Mouse (Mus musculus): ENCODE data around the gene Doc2b. TPM values are rescaled to one million over a fixed set of nuclear protein-coding genes. Genes with fewer than 3 reads are reported as not detected.

Gene Doc2b
- total and polyA plus RNA-seq, 3 experiments = not detected

DNA sequence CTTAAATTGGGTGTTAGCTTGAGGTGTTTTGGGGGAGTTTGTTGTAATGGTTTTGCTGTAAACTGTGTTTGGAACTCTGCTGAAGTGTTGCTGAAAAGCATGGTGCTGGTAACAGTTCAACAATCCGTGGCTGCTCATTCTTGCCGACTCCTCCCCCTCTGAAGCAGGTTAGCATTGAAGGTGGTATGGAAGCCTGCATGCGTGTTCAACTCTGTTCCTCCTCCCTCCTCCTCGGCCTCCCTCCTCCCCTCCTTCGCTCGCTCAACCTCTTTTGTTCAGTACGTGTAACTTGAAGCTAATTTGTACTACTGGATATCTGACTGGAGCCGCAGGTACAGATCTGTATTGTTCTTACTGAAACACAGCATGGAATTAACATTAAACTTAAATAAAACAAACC is 30.7 kb downstream of the Doc2b start:
- ATAC-seq (ENCODE audit: extremely low read depth, insufficient number of reproducible peaks, low FRiP score, poor library complexity, severe bottlenecking) (no peak), DNase-seq (ENCODE audit: low spot score) (no peak)
- TF ChIP-seq TAL1 (conservative IDR thresholded peaks at IDR 0.05; ENCODE audit: low read depth, low read length) = no peak
- no peak for TF ChIP-seq CTCF (IDR thresholded peaks at IDR 0.05; ENCODE audit: low read depth, low read length)
- no peak for TF ChIP-seq GATA1 (IDR thresholded peaks at IDR 0.05; ENCODE audit: borderline replicate concordance, low read length)
- no peak for TF ChIP-seq POLR2AphosphoS5 (IDR thresholded peaks at IDR 0.05; ENCODE audit: insufficient replicate concordance, low read depth, low read length)
- no peak for TF ChIP-seq GATA2 (IDR thresholded peaks at IDR 0.05; ENCODE audit: borderline replicate concordance, low read depth, low read length)
- Histone ChIP-seq H3K4me3 (ENCODE audit: low read depth, low read length) (no peak overlapping the region), H3K36me3 (replicated peaks) (peaks cover 81% of the 10 kb centered on the region), H3K27me3 (ENCODE audit: insufficient read depth, low read length) (peaks cover 2% of the 10 kb centered on the region; the same call in 1 of the 2 replicates), H3K4me1 (ENCODE audit: insufficient read depth, low read depth, low read length) (peaks cover 11% of the 10 kb centered on the region; the same call in 1 of the 2 replicates), H3K9me3 (replicated peaks) (no peaks in the 10 kb centered on the region)

DNA sequence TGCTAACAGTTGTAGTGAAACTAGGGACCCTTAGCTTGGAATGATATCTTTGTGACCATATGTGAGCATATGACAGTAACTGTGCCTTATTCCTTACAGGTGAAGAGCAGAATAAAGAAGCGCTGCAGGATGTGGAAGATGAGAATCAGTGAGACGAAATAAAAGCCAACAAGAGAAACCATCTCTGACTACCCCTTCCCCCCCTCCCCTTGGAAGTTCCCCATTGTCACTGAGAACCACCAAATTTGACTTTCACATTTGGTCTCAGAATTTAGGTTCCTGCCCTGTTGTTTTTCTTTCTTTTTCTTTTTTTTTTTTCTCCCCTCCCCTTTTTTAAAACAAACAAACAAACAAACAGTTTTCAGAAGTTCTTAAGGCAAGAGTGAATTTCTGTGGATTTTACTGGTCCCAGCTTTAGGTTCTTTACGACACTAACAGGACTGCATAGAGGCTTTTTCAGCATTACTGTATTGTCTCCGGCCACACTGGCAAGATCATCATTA is 31.3 kb downstream of the Doc2b start:
- Histone ChIP-seq H3K27me3 (ENCODE audit: insufficient read depth, low read length) (no peaks in the 10 kb centered on the region), H3K4me3 (ENCODE audit: low read depth, low read length) (no peak overlapping the region), H3K4me1 (ENCODE audit: insufficient read depth, low read depth, low read length) (peaks cover 10% of the 10 kb centered on the region; the same call in 1 of the 2 replicates), H3K36me3 (replicated peaks) (peaks cover 86% of the 10 kb centered on the region), H3K9me3 (replicated peaks) (no peaks in the 10 kb centered on the region)
- ATAC-seq (ENCODE audit: extremely low read depth, insufficient number of reproducible peaks, low FRiP score, poor library complexity, severe bottlenecking) (no peak), DNase-seq (ENCODE audit: low spot score) (no peak)
- TF ChIP-seq GATA1 (IDR thresholded peaks at IDR 0.05; ENCODE audit: borderline replicate concordance, low read length) = no peak
- no peak for TF ChIP-seq CTCF (IDR thresholded peaks at IDR 0.05; ENCODE audit: low read depth, low read length)
- no peak for TF ChIP-seq POLR2AphosphoS5 (IDR thresholded peaks at IDR 0.05; ENCODE audit: insufficient replicate concordance, low read depth, low read length)
- TF ChIP-seq GATA2 (IDR thresholded peaks at IDR 0.05; ENCODE audit: borderline replicate concordance, low read depth, low read length) = no peak
- no peak for TF ChIP-seq TAL1 (conservative IDR thresholded peaks at IDR 0.05; ENCODE audit: low read depth, low read length)

DNA sequence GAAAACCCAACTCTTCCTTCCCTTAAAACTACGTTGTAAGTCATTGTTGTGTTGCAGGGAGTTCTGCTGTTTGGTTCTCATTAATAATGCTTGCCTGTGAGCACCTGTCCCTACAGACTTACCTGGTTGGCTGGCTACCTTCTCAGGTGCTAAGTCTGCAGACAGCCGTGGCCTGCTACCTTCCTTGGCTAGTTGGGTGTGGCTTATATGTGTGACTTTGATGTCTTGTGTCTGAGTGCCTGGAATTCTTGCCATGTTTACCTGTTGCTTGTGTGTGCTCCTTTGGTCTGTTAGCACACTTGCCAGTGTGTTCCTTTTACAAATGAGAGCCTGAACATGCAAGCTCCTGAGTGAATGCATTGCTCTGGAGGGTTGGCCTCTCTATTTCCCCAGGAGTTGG is 33.1 kb downstream of the Doc2b start:
- Histone ChIP-seq H3K9me3 (replicated peaks) (no peaks in the 10 kb centered on the region), H3K36me3 (replicated peaks) (peaks cover 93% of the 10 kb centered on the region), H3K4me1 (ENCODE audit: insufficient read depth, low read depth, low read length) (peaks cover 6% of the 10 kb centered on the region), H3K4me3 (ENCODE audit: low read depth, low read length) (no peak overlapping the region), H3K27me3 (ENCODE audit: insufficient read depth, low read length) (no peaks in the 10 kb centered on the region)
- no peak for ATAC-seq (ENCODE audit: extremely low read depth, insufficient number of reproducible peaks, low FRiP score, poor library complexity, severe bottlenecking)
- no peak for TF ChIP-seq POLR2AphosphoS5 (IDR thresholded peaks at IDR 0.05; ENCODE audit: insufficient replicate concordance, low read depth, low read length)
- TF ChIP-seq TAL1 (conservative IDR thresholded peaks at IDR 0.05; ENCODE audit: low read depth, low read length) = no peak
- TF ChIP-seq GATA1 (IDR thresholded peaks at IDR 0.05; ENCODE audit: borderline replicate concordance, low read length) = no peak
- no peak for TF ChIP-seq GATA2 (IDR thresholded peaks at IDR 0.05; ENCODE audit: borderline replicate concordance, low read depth, low read length)
- no peak for DNase-seq (ENCODE audit: low spot score)

DNA sequence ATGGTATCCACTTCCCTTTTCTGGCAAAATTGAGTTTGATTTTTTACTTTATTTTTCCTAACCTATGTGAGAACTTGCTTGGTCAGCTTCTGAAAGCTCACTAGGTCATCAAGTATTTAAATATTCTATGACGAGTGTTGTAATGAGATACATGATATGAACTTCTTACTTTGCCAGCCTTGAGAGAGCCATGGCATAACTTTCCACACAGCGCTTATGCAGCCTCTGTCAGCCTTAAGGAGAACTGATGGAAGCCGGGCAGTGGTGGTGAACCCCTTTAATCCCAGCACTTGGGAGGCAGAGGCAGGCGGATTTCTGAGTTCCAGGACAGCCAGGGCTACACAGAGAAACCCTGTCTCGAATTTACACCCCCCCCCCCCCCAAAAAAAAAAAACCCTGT is 35.1 kb downstream of the Doc2b start:
- Histone ChIP-seq H3K36me3 (replicated peaks) (peaks cover 92% of the 10 kb centered on the region), H3K4me3 (ENCODE audit: low read depth, low read length) (no peak overlapping the region), H3K27me3 (ENCODE audit: insufficient read depth, low read length) (no peaks in the 10 kb centered on the region), H3K4me1 (ENCODE audit: insufficient read depth, low read depth, low read length) (peaks cover 9% of the 10 kb centered on the region), H3K9me3 (replicated peaks) (no peaks in the 10 kb centered on the region)
- DNase-seq (ENCODE audit: low spot score) = no peak
- no peak for ATAC-seq (ENCODE audit: extremely low read depth, insufficient number of reproducible peaks, low FRiP score, poor library complexity, severe bottlenecking)
- TF ChIP-seq GATA2 (IDR thresholded peaks at IDR 0.05; ENCODE audit: borderline replicate concordance, low read depth, low read length) (no peak), POLR2AphosphoS5 (IDR thresholded peaks at IDR 0.05; ENCODE audit: insufficient replicate concordance, low read depth, low read length) (no peak), TAL1 (conservative IDR thresholded peaks at IDR 0.05; ENCODE audit: low read depth, low read length) (no peak), CTCF (IDR thresholded peaks at IDR 0.05; ENCODE audit: low read depth, low read length) (no peak), GATA1 (IDR thresholded peaks at IDR 0.05; ENCODE audit: borderline replicate concordance, low read length) (no peak)

DNA sequence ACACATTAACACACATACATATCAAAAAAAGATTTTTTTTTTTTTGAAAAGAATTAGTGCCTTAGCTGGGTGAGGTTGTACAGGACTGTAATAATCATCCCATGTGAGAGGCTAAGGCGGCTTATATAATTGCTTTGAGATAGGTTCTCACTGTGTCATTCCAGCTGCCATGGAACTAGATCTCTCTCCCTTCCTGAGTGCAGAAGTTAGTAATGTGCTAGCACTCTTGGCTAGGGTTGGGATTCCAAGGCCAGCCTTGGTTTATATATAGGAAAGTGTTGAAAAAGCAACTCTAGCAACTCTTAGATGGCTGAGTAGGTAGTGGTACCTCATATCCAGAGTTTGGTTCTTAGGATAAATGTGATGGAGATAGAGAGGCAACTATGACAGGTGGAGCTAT is 37.3 kb downstream of the Doc2b start:
- DNase-seq (ENCODE audit: low spot score) = no peak
- H3K9me3 ChIP-seq (replicated peaks) = no peaks in the 10 kb centered on the region
- peaks cover 83% of the 10 kb centered on the region for H3K36me3 ChIP-seq (replicated peaks)
- TF ChIP-seq POLR2AphosphoS5 (IDR thresholded peaks at IDR 0.05; ENCODE audit: insufficient replicate concordance, low read depth, low read length) (no peak), GATA2 (IDR thresholded peaks at IDR 0.05; ENCODE audit: borderline replicate concordance, low read depth, low read length) (no peak), TAL1 (conservative IDR thresholded peaks at IDR 0.05; ENCODE audit: low read depth, low read length) (no peak), GATA1 (IDR thresholded peaks at IDR 0.05; ENCODE audit: borderline replicate concordance, low read length) (no peak), CTCF (IDR thresholded peaks at IDR 0.05; ENCODE audit: low read depth, low read length) (no peak)
- no peak for ATAC-seq (ENCODE audit: extremely low read depth, insufficient number of reproducible peaks, low FRiP score, poor library complexity, severe bottlenecking)
- H3K27me3 ChIP-seq (ENCODE audit: insufficient read depth, low read length) = no peaks in the 10 kb centered on the region
- peaks cover 13% of the 10 kb centered on the region for H3K4me1 ChIP-seq (ENCODE audit: insufficient read depth, low read depth, low read length)
- no peak overlapping the region for H3K4me3 ChIP-seq (ENCODE audit: low read depth, low read length)

DNA sequence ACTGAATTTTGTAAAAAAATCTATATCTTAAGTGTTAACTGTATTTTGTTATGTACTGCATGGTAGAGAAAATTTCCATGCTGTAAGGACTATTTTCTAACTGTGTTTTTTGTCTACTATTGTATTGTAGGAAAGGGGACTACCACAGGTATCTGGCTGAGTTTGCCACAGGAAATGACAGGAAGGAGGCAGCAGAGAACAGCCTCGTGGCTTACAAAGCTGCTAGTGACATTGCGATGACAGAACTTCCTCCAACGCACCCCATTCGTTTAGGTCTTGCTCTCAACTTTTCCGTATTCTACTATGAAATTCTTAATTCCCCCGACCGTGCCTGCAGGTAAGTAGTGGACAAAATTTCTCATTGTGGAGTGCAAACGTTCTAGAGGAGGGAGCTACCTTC is 39.2 kb downstream of the Doc2b start:
- peaks cover 83% of the 10 kb centered on the region for H3K36me3 ChIP-seq (replicated peaks)
- TF ChIP-seq GATA1 (IDR thresholded peaks at IDR 0.05; ENCODE audit: borderline replicate concordance, low read length) (no peak), TAL1 (conservative IDR thresholded peaks at IDR 0.05; ENCODE audit: low read depth, low read length) (no peak), GATA2 (IDR thresholded peaks at IDR 0.05; ENCODE audit: borderline replicate concordance, low read depth, low read length) (no peak), POLR2AphosphoS5 (IDR thresholded peaks at IDR 0.05; ENCODE audit: insufficient replicate concordance, low read depth, low read length) (no peak), CTCF (IDR thresholded peaks at IDR 0.05; ENCODE audit: low read depth, low read length) (no peak)
- H3K4me1 ChIP-seq (ENCODE audit: insufficient read depth, low read depth, low read length) = peaks cover 17% of the 10 kb centered on the region
- no peak for DNase-seq (ENCODE audit: low spot score)
- H3K9me3 ChIP-seq (replicated peaks) = no peaks in the 10 kb centered on the region
- H3K4me3 ChIP-seq (ENCODE audit: low read depth, low read length) = no peak overlapping the region
- H3K27me3 ChIP-seq (ENCODE audit: insufficient read depth, low read length) = no peaks in the 10 kb centered on the region
- ATAC-seq (ENCODE audit: extremely low read depth, insufficient number of reproducible peaks, low FRiP score, poor library complexity, severe bottlenecking) = no peak

Data from G1E (cell line).